ENCODE assay signal across 27 mouse cellular contexts in genomic region chr5:51842189-51842588, GRCm38 (mm10).
DNase-seq lines count a peak whose midpoint lies in the region; ATAC-seq lines count a peak whose summit lies in the region.
"Had no signal": no experiment of that assay in that cellular context is flagged by ENCODE, and none has a peak within 500 bp of the region (broad histone marks: within the 10 kb centered on the region; RNA-seq: fewer than 3 reads in every experiment).

No protein-coding gene starts in this region.

- H3K27ac ChIP-seq in embryonic facial prominence, embryonic 14.5 days (replicated peaks; ENCODE audit: low read depth, low read length) = no peak overlapping the region
- H3K27ac ChIP-seq in embryonic facial prominence, embryonic 10.5 days (replicated peaks) = no peak overlapping the region
- H3K27ac ChIP-seq in liver, embryonic 15.5 days (replicated peaks) = no peak overlapping the region
- no peak overlapping the region for H3K27ac ChIP-seq in liver, embryonic 11.5 days (ENCODE audit: low read depth, low read length)
- no peak overlapping the region for H3K27ac ChIP-seq in kidney, embryonic 14.5 days (ENCODE audit: low read depth, low read length)
- H3K27ac ChIP-seq: embryonic facial prominence, embryonic 13.5 days; forebrain, embryonic 10.5 days; forebrain, embryonic 13.5 days; gastrocnemius, adult 2 months; heart, embryonic 10.5 days; hindbrain, embryonic 14.5 days; hindbrain, postnatal 0 days had no signal

- H3K4me1 ChIP-seq in embryonic facial prominence, embryonic 14.5 days (ENCODE audit: control insufficient read depth, insufficient read depth, low read length) = no peaks in the 10 kb centered on the region
- H3K4me1 ChIP-seq in embryonic facial prominence, embryonic 10.5 days = no peaks in the 10 kb centered on the region
- peaks cover 29% of the 10 kb centered on the region for H3K4me1 ChIP-seq in liver, embryonic 15.5 days (replicated peaks)
- peaks cover 5% of the 10 kb centered on the region; the same call in 1 of the 2 replicates for H3K4me1 ChIP-seq in liver, embryonic 11.5 days (replicated peaks; ENCODE audit: control insufficient read depth, insufficient read depth, low read length)
- H3K4me1 ChIP-seq in kidney, embryonic 14.5 days (ENCODE audit: control insufficient read depth, insufficient read depth, low read length) = no peaks in the 10 kb centered on the region
- H3K4me1 ChIP-seq: embryonic facial prominence, embryonic 13.5 days; forebrain, embryonic 10.5 days; forebrain, embryonic 13.5 days had no signal

- peak; percentile 13 for DNase-seq in embryonic facial prominence, embryonic 14.5 days (ENCODE audit: low spot score)
- DNase-seq in embryonic facial prominence, embryonic 10.5 days (ENCODE audit: low spot score) = no peak
- no peak for DNase-seq in liver, embryonic 11.5 days (ENCODE audit: low spot score)
- peak; percentile 12 for DNase-seq in adipocyte (ENCODE audit: low spot score)
- no peak for DNase-seq in cerebellum, postnatal 25 days
- DNase-seq: adrenal gland, adult 8-10 months; adrenal gland, postnatal 25 days; cerebellum, adult 11-12 months; cerebellum, adult 8-10 months; cerebellum, postnatal 10 days; forebrain, postnatal 0 days; gastrocnemius, postnatal 14 days; heart, adult 18-20 months; heart, postnatal 14 days; heart, postnatal 4 days had no signal

- no peaks in the 10 kb centered on the region for H3K27me3 ChIP-seq in embryonic facial prominence, embryonic 14.5 days (replicated peaks; ENCODE audit: control insufficient read depth, insufficient read depth, low read length)
- no peaks in the 10 kb centered on the region for H3K27me3 ChIP-seq in embryonic facial prominence, embryonic 10.5 days (replicated peaks; ENCODE audit: low read depth, poor library complexity, severe bottlenecking)
- no peaks in the 10 kb centered on the region for H3K27me3 ChIP-seq in liver, embryonic 15.5 days
- H3K27me3 ChIP-seq in liver, embryonic 11.5 days (replicated peaks; ENCODE audit: control insufficient read depth, insufficient read depth, low read length) = no peaks in the 10 kb centered on the region
- no peaks in the 10 kb centered on the region for H3K27me3 ChIP-seq in kidney, embryonic 14.5 days (ENCODE audit: control insufficient read depth, insufficient read depth, low read length)
- H3K27me3 ChIP-seq: embryonic facial prominence, embryonic 13.5 days; forebrain, embryonic 13.5 days; heart, embryonic 13.5 days had no signal

- no peak overlapping the region for H3K4me3 ChIP-seq in embryonic facial prominence, embryonic 14.5 days (ENCODE audit: low read depth, low read length)
- no peak overlapping the region for H3K4me3 ChIP-seq in embryonic facial prominence, embryonic 10.5 days
- H3K4me3 ChIP-seq in liver, embryonic 15.5 days (replicated peaks) = no peak overlapping the region
- no peak overlapping the region for H3K4me3 ChIP-seq in liver, embryonic 11.5 days (ENCODE audit: low read depth, low read length)
- H3K4me3 ChIP-seq in kidney, embryonic 14.5 days (ENCODE audit: low read length) = no peak overlapping the region
- H3K4me3 ChIP-seq: embryonic facial prominence, embryonic 13.5 days; forebrain, embryonic 10.5 days; forebrain, embryonic 13.5 days; gastrocnemius, adult 2 months; heart, embryonic 10.5 days; heart, embryonic 13.5 days had no signal

- WGBS in embryonic facial prominence, embryonic 14.5 days = 83% methylated on average over 5 of the region's 5 CpGs
- WGBS in embryonic facial prominence, embryonic 10.5 days = 90% methylated on average over 5 of the region's 5 CpGs
- WGBS in liver, embryonic 15.5 days (ENCODE audit: insufficient replicate concordance) = 28% methylated on average over 5 of the region's 5 CpGs
- 67% methylated on average over 5 of the region's 5 CpGs for WGBS in liver, embryonic 11.5 days
- WGBS in kidney, embryonic 14.5 days = 89% methylated on average over 5 of the region's 5 CpGs

- H3K9ac ChIP-seq in embryonic facial prominence, embryonic 14.5 days (ENCODE audit: low read depth, low read length) = no peak overlapping the region
- no peak overlapping the region for H3K9ac ChIP-seq in liver, embryonic 15.5 days
- no peak overlapping the region for H3K9ac ChIP-seq in liver, embryonic 11.5 days (ENCODE audit: low read depth, low read length)
- no peak overlapping the region for H3K9ac ChIP-seq in kidney, embryonic 14.5 days (ENCODE audit: low read depth, low read length)
- H3K9ac ChIP-seq: embryonic facial prominence, embryonic 13.5 days; forebrain, embryonic 13.5 days; forebrain, postnatal 0 days; heart, embryonic 13.5 days; hindbrain, embryonic 14.5 days had no signal

- no peak for ATAC-seq in embryonic facial prominence, embryonic 14.5 days (ENCODE audit: low read depth)
- ATAC-seq in liver, embryonic 15.5 days (ENCODE audit: insufficient read depth) = no peak
- ATAC-seq in liver, embryonic 11.5 days (replicated peaks; ENCODE audit: low FRiP score) = no peak
- peak; percentile 5; the same call in 1 of the 2 replicates for ATAC-seq in megakaryocyte progenitor cell, adult 5-6 weeks (replicated peaks; ENCODE audit: poor library complexity)
- ATAC-seq in kidney, embryonic 14.5 days (ENCODE audit: low FRiP score, low TSS enrichment) = no peak
- ATAC-seq: forebrain, embryonic 13.5 days; forebrain, postnatal 0 days; hindbrain, postnatal 0 days; inflammation-experienced regulatory T-cells, adult 6 months had no signal

- H3K36me3 ChIP-seq in embryonic facial prominence, embryonic 14.5 days (ENCODE audit: control insufficient read depth, insufficient read depth, low read length) = no peaks in the 10 kb centered on the region
- H3K36me3 ChIP-seq in embryonic facial prominence, embryonic 10.5 days (replicated peaks) = no peaks in the 10 kb centered on the region
- H3K36me3 ChIP-seq in liver, embryonic 15.5 days (replicated peaks) = no peaks in the 10 kb centered on the region
- H3K36me3 ChIP-seq in liver, embryonic 11.5 days (ENCODE audit: control insufficient read depth, insufficient read depth, low read length) = no peaks in the 10 kb centered on the region
- no peaks in the 10 kb centered on the region for H3K36me3 ChIP-seq in kidney, embryonic 14.5 days (ENCODE audit: control insufficient read depth, insufficient read depth, low read length)
- H3K36me3 ChIP-seq: embryonic facial prominence, embryonic 13.5 days; forebrain, embryonic 10.5 days; heart, embryonic 10.5 days; heart, embryonic 13.5 days had no signal

- no peaks in the 10 kb centered on the region for H3K9me3 ChIP-seq in embryonic facial prominence, embryonic 14.5 days (ENCODE audit: control insufficient read depth, low read length)
- no peaks in the 10 kb centered on the region for H3K9me3 ChIP-seq in embryonic facial prominence, embryonic 10.5 days
- H3K9me3 ChIP-seq in liver, embryonic 15.5 days (replicated peaks) = no peaks in the 10 kb centered on the region
- no peaks in the 10 kb centered on the region for H3K9me3 ChIP-seq in liver, embryonic 11.5 days (ENCODE audit: control insufficient read depth, low read length)
- H3K9me3 ChIP-seq in kidney, embryonic 14.5 days (ENCODE audit: control insufficient read depth, low read length) = no peaks in the 10 kb centered on the region
- H3K9me3 ChIP-seq: embryonic facial prominence, embryonic 13.5 days; forebrain, embryonic 10.5 days; forebrain, embryonic 13.5 days; heart, embryonic 10.5 days; heart, embryonic 13.5 days had no signal

- H3K4me2 ChIP-seq in embryonic facial prominence, embryonic 14.5 days (ENCODE audit: low read depth, low read length) = no peak overlapping the region
- 0 out of 2 replicates have a peak overlapping the region, but pooled peaks have one; percentile 0 for H3K4me2 ChIP-seq in liver, embryonic 15.5 days
- no peak overlapping the region for H3K4me2 ChIP-seq in liver, embryonic 11.5 days
- no peak overlapping the region for H3K4me2 ChIP-seq in kidney, embryonic 14.5 days (replicated peaks; ENCODE audit: low read depth, low read length)
- H3K4me2 ChIP-seq: embryonic facial prominence, embryonic 13.5 days; forebrain, embryonic 13.5 days; heart, embryonic 13.5 days; hindbrain, embryonic 14.5 days had no signal

Comparison
In these comparisons a context has a peak if more than half of its experiments do, and no peak if none do; other contexts are left out.
1. DNase-seq: peak in embryonic facial prominence, embryonic 14.5 days (single experiment) and adipocyte (single experiment); none in embryonic facial prominence, embryonic 10.5 days (single experiment), liver, embryonic 11.5 days (single experiment) and cerebellum, postnatal 25 days (0 of 2).